Mouse (Mus musculus) CH12.LX (cell line): ENCODE measurements at regions not wholly inside any gene's neighbourhood (a gene's known extent, or its start where the extent isn't known, plus 50 kb on each side); places are given as distances from the start of the nearest gene placed in this dataset.
A peak's percentile ranks its signal among the peaks of the same experiment; 100 is the strongest.

ENCODE experiments used
- DNase-seq: peaks from one replicate; pipeline ENCODE4 v3.0.0-alpha.2; 2013; ENCODE audit errors: extremely low read depth
- H3K27ac ChIP-seq: 2 replicates; pipeline ENCODE4 v1.5.1; 2012; ENCODE audit warnings: low read depth, mild to moderate bottlenecking, control low read depth, moderate library complexity; ENCODE audit not compliant: insufficient read depth
- H3K27me3 ChIP-seq: replicated peaks from 2 replicates; pipeline ENCODE3; 2012; ENCODE audit warnings: inconsistent platforms
- H3K36me3 ChIP-seq, 2 experiments: replicated peaks in 1 of 2; 2 replicates each; pipeline versions ENCODE3 to v1.6.1; 2012; ENCODE audit warnings: inconsistent platforms in 1 of 2, low read length in 1 of 2, mild to moderate bottlenecking in 1 of 2, mixed read lengths in 1 of 2, moderate library complexity in 1 of 2; ENCODE audit not compliant: control insufficient read depth in 1 of 2, insufficient read depth in 1 of 2
- H3K4me1 ChIP-seq, 2 experiments: 2 replicates each; pipeline ENCODE4 v1.6.1; 2012; ENCODE audit warnings: inconsistent platforms in 1 of 2, moderate library complexity in 1 of 2; ENCODE audit not compliant: insufficient read depth in 2 of 2, control insufficient read depth in 1 of 2
- H3K4me2 ChIP-seq: 2 replicates; pipeline ENCODE4 v1.6.1; 2012; ENCODE audit warnings: low read depth, mild to moderate bottlenecking, control low read depth; ENCODE audit not compliant: poor library complexity, insufficient read depth, severe bottlenecking
- H3K4me3 ChIP-seq, 3 experiments: fragments of 150-350 bp in 1 of 3; sonication (generic) in 1 of 3; replicated peaks in 1 of 3; 2 replicates each; pipeline versions ENCODE3 to v1.5.1; 2011 to 2012; ENCODE audit warnings: low read depth in 2 of 3, low read length in 2 of 3, mild to moderate bottlenecking in 2 of 3, moderate library complexity in 2 of 3, control low read depth in 1 of 3, improper control_type of control experiment in 1 of 3, inconsistent platforms in 1 of 3, mixed read lengths in 1 of 3; ENCODE audit not compliant: poor library complexity in 1 of 3
- H3K79me2 ChIP-seq: replicated peaks from 2 replicates; pipeline ENCODE4 v1.6.1; 2012; ENCODE audit warnings: mild to moderate bottlenecking, moderate library complexity; ENCODE audit not compliant: control insufficient read depth, poor library complexity, insufficient read depth, severe bottlenecking; ENCODE audit errors: extremely low read depth
- H3K9ac ChIP-seq: 2 replicates; pipeline ENCODE4 v1.6.1; 2012; ENCODE audit warnings: low read depth, mild to moderate bottlenecking, control low read depth, moderate library complexity; ENCODE audit not compliant: insufficient read depth
- H3K9me3 ChIP-seq: replicated peaks from 2 replicates; pipeline ENCODE3; 2012; ENCODE audit warnings: low read length, inconsistent platforms, mixed read lengths
- BHLHE40 ChIP-seq: IDR thresholded peaks from 2 replicates; pipeline ENCODE4 v1.6.1; 2011; ENCODE audit warnings: mild to moderate bottlenecking, low read depth, low read length, improper control_type of control experiment
- CHD2 ChIP-seq: IDR thresholded peaks from 2 replicates; pipeline ENCODE4 v1.6.1; 2011; ENCODE audit warnings: low read length, improper control_type of control experiment
- CTCF ChIP-seq, 2 experiments: IDR thresholded peaks in 1 of 2; conservative IDR thresholded peaks in 1 of 2; 2 replicates each; pipeline ENCODE4 v1.5.1; 2011 to 2012; ENCODE audit warnings: low read depth in 2 of 2, low read length in 2 of 2, improper control_type of control experiment in 1 of 2, inconsistent platforms in 1 of 2, mild to moderate bottlenecking in 1 of 2, moderate library complexity in 1 of 2
- EP300 ChIP-seq: IDR thresholded peaks from 2 replicates; pipeline ENCODE4 v1.6.1; 2011; ENCODE audit warnings: low read length, improper control_type of control experiment
- IRF4 ChIP-seq: IDR thresholded peaks from 2 replicates; pipeline ENCODE4 v1.6.1; 2014; ENCODE audit warnings: low read depth, mild to moderate bottlenecking, inconsistent platforms, low read length, improper control_type of control experiment
- MAFK ChIP-seq: IDR thresholded peaks from 2 replicates; pipeline ENCODE4 v1.6.1; 2011; ENCODE audit warnings: low read length, improper control_type of control experiment; ENCODE audit not compliant: insufficient replicate concordance
- MEF2A ChIP-seq: IDR thresholded peaks from 2 replicates; pipeline ENCODE4 v1.6.1; 2014; ENCODE audit warnings: low read depth, mild to moderate bottlenecking, inconsistent platforms, low read length, improper control_type of control experiment, borderline replicate concordance
- MYC ChIP-seq: IDR thresholded peaks from 2 replicates; pipeline ENCODE4 v1.6.1; 2011; ENCODE audit warnings: low read depth, mild to moderate bottlenecking, improper control_type of control experiment, low read length
- NELFE ChIP-seq: IDR thresholded peaks from 2 replicates; pipeline ENCODE4 v1.6.1; 2011; ENCODE audit warnings: low read depth, low read length, improper control_type of control experiment
- PAX5 ChIP-seq: IDR thresholded peaks from 2 replicates; pipeline ENCODE4 v1.6.1; 2012; ENCODE audit warnings: low read length, inconsistent platforms, mixed read lengths
- POLR2A ChIP-seq: IDR thresholded peaks from 2 replicates; pipeline ENCODE4 v1.6.1; 2011; ENCODE audit warnings: low read depth, mild to moderate bottlenecking, improper control_type of control experiment, low read length
- RAD21 ChIP-seq: IDR thresholded peaks from 2 replicates; pipeline ENCODE4 v1.6.1; 2011; ENCODE audit warnings: low read depth, mild to moderate bottlenecking, low read length, improper control_type of control experiment, moderate library complexity
- SIN3A ChIP-seq: IDR thresholded peaks from 2 replicates; pipeline ENCODE4 v1.6.1; 2012; ENCODE audit warnings: low read length, improper control_type of control experiment, inconsistent platforms
- SMC3 ChIP-seq: IDR thresholded peaks from 2 replicates; pipeline ENCODE4 v1.6.1; 2011; ENCODE audit warnings: low read depth, low read length, improper control_type of control experiment
- TBP ChIP-seq: conservative IDR thresholded peaks from 2 replicates; pipeline ENCODE4 v1.6.1; 2011; ENCODE audit warnings: low read depth, low read length, improper control_type of control experiment
- UBTF ChIP-seq: IDR thresholded peaks from 2 replicates; pipeline ENCODE4 v1.6.1; 2012; ENCODE audit warnings: low read depth, mild to moderate bottlenecking, inconsistent platforms, low read length, improper control_type of control experiment, moderate library complexity
- USF2 ChIP-seq: conservative IDR thresholded peaks from 2 replicates; pipeline ENCODE4 v1.6.1; 2011; ENCODE audit warnings: low read depth, low read length, improper control_type of control experiment
- ZKSCAN1 ChIP-seq: IDR thresholded peaks from 2 replicates; pipeline ENCODE4 v1.6.1; 2012; ENCODE audit warnings: low read depth, inconsistent platforms, low read length, improper control_type of control experiment, borderline replicate concordance
- ZMIZ1 ChIP-seq: IDR thresholded peaks from 2 replicates; pipeline ENCODE4 v1.6.1; 2012; ENCODE audit warnings: low read depth, mild to moderate bottlenecking, inconsistent platforms, low read length, improper control_type of control experiment
- ZNF384 ChIP-seq: IDR thresholded peaks from 2 replicates; pipeline ENCODE4 v1.6.1; 2012; ENCODE audit warnings: low read depth, low read length, improper control_type of control experiment, inconsistent platforms
- dilution Hi-C: fragments of 300-500 bp; cut with MboI; formaldehyde crosslinking; loops from 2 replicates; pipeline ENCODE4 v1.14.3; 2020; ENCODE audit warnings: low sequenced_read_pairs; ENCODE audit not compliant: extremely low pct_unique_long_range_greater_than_20kb, extremely low pct_ligation_motif_present
- in situ Hi-C: fragments of 300-500 bp; cut with MboI; formaldehyde crosslinking; loops from 3 replicates; pipeline ENCODE4 v1.14.3; 2019; ENCODE audit warnings: low sequenced_read_pairs, low pct_ligation_motif_present, low pct_unique_long_range_greater_than_20kb, mixed read lengths

GRCm38 (mm10) chr4:62793582-62793981 is 171.8 kb upstream of the Zfp618 start:
- no peaks in the 10 kb centered on the region for H3K79me2 ChIP-seq
- in situ Hi-C loops = loop anchor here (25.0 kb wide), 1 partner anchor 319 kb away; no protein-coding TSS in a partner anchor
- no peaks in the 10 kb centered on the region for H3K4me1 ChIP-seq
- TF ChIP-seq CTCF (conservative IDR thresholded peaks at IDR 0.05 in 1 of 2, IDR thresholded peaks at IDR 0.05 in 1 of 2; ENCODE audit: low read depth in 2 of 2, low read length in 2 of 2) (no peak), CHD2 (no peak), TBP (no peak), MYC (no peak), MAFK (no peak), MEF2A (no peak), NELFE (no peak), SIN3A (no peak), ZNF384 (no peak), PAX5 (no peak), EP300 (no peak), POLR2A (no peak), UBTF (no peak), IRF4 (no peak), ZMIZ1 (no peak), ZKSCAN1 (no peak), BHLHE40 (no peak), SMC3 (no peak), USF2 (no peak)
- no peak for DNase-seq
- no peaks in the 10 kb centered on the region for H3K36me3 ChIP-seq
- no peak overlapping the region for H3K27ac ChIP-seq
- no peak overlapping the region for H3K4me3 ChIP-seq
- no peaks in the 10 kb centered on the region for H3K9me3 ChIP-seq
- peaks cover 38% of the 10 kb centered on the region for H3K27me3 ChIP-seq
- no peak overlapping the region; the same call in 1 of the 2 replicates for H3K4me2 ChIP-seq
- dilution Hi-C loops = no loop called here
- H3K9ac ChIP-seq = no peak overlapping the region

DNA sequence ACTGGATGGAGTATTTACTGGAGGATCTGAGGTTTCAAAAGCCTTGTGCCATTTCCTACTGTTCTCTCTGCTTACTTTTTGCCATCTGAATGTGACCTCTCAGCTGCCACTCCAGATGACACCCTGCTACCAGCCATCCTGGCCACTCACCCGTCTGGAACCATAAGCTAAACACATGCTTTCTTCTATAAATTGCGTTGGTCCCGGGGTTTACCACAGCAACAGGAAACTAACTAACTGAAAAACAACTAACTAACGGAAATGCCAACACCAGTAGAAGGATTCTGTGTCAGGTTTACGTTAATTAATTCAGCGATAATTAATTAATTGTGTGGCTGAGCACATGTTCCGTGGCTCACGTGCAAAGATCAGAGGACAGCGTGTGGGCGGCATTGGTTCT is 169.8 kb upstream of the Zfp618 start:
- H3K36me3 ChIP-seq = no peaks in the 10 kb centered on the region
- in situ Hi-C loops = loop anchor here (25.0 kb wide), 1 partner anchor 317 kb away; no protein-coding TSS in a partner anchor
- TF ChIP-seq BHLHE40 (peak; percentile 12; the same call in 1 of the 2 replicates), RAD21 (no peak)
- TF ChIP-seq, all 38 proteins: peak for 1
- no peaks in the 10 kb centered on the region for H3K4me1 ChIP-seq
- H3K79me2 ChIP-seq = no peaks in the 10 kb centered on the region
- peaks cover 41% of the 10 kb centered on the region for H3K27me3 ChIP-seq
- H3K4me2 ChIP-seq = no peak overlapping the region
- dilution Hi-C loops = no loop called here
- H3K9ac ChIP-seq = no peak overlapping the region
- H3K9me3 ChIP-seq = no peaks in the 10 kb centered on the region
- DNase-seq = no peak
- H3K27ac ChIP-seq = no peak overlapping the region
- H3K4me3 ChIP-seq = no peak overlapping the region
